Mouse (Mus musculus) heart, embryonic 13.5 days (tissue): ENCODE results near the gene Sh2d3c. TPM values are rescaled to one million over a fixed set of nuclear protein-coding genes. Genes with fewer than 3 reads are reported as not detected.
A peak's percentile ranks its signal among the peaks of the same experiment; 100 is the strongest.

Source experiments
- ATAC-seq: fragments of 200-750 bp; cut with Nextera tagmentation; 2 replicates; pipeline ENCODE4 v1.8.0; 2017; ENCODE audit warnings: moderate TSS enrichment; ENCODE audit not compliant: insufficient number of reproducible peaks, low FRiP score, low TSS enrichment; ENCODE audit errors: extremely low read depth
- H3K27ac ChIP-seq: fragments of 300-500 bp; sonication (generic); replicated peaks from 2 replicates; pipeline ENCODE4 v1.5.1; 2015; ENCODE audit warnings: moderate library complexity, mild to moderate bottlenecking, inconsistent platforms
- H3K27me3 ChIP-seq: fragments of 300-500 bp; sonication (generic); replicated peaks from 2 replicates; pipeline ENCODE4 v1.6.1; 2015; ENCODE audit warnings: mild to moderate bottlenecking, inconsistent platforms
- H3K36me3 ChIP-seq: fragments of 300-500 bp; sonication (generic); 2 replicates; pipeline ENCODE4 v1.6.1; 2015; ENCODE audit warnings: mild to moderate bottlenecking, inconsistent platforms
- H3K4me1 ChIP-seq: fragments of 300-500 bp; sonication (generic); 2 replicates; pipeline ENCODE4 v1.6.1; 2015; ENCODE audit warnings: inconsistent platforms
- H3K4me2 ChIP-seq: fragments of 300-500 bp; sonication (generic); 2 replicates; pipeline ENCODE4 v1.6.1; 2015; ENCODE audit warnings: inconsistent platforms, mild to moderate bottlenecking, moderate library complexity
- H3K4me3 ChIP-seq: fragments of 300-500 bp; sonication (generic); 2 replicates; pipeline ENCODE4 v1.5.1; 2015; ENCODE audit warnings: moderate library complexity, mild to moderate bottlenecking, inconsistent platforms
- H3K9ac ChIP-seq: fragments of 300-500 bp; sonication (generic); 2 replicates; pipeline ENCODE4 v1.6.1; 2015; ENCODE audit warnings: inconsistent platforms, mild to moderate bottlenecking, moderate library complexity
- H3K9me3 ChIP-seq: fragments of 300-500 bp; sonication (generic); 2 replicates; pipeline ENCODE4 v1.6.1; 2016; ENCODE audit warnings: inconsistent platforms
- WGBS: fragments of 180-500 bp; shearing (Covaris S2); methylation state at CpG from one replicate; pipeline ENCODE4 v1.1.7; 2015; ENCODE audit warnings: mixed read lengths; 5-methylcytosine and 5-hydroxymethylcytosine counted together
- polyA plus RNA-seq: library from polyadenylated mRNA; unstranded; fragments of >200 nt; fragmentation: Nextera tagmentation; extraction: Ambion mirVana; gene quantifications from 2 replicates; pipeline ENCODE4 v1.2.1, GENCODE M21; 2015

Gene Sh2d3c
- polyA plus RNA-seq, 1 experiment from 2014 or later: 33.0 TPM

- H3K9ac ChIP-seq: peak overlapping the region; percentile 52; the same call in 1 of the 2 replicates
- ATAC-seq: no peak
- 61% methylated on average over 8 of the region's 8 CpGs for WGBS
- H3K36me3 ChIP-seq: peaks cover 59% of the 10 kb centered on the region
- no peak overlapping the region for H3K4me3 ChIP-seq
- H3K4me2 ChIP-seq: no peak overlapping the region
- no peak overlapping the region for H3K27ac ChIP-seq
- H3K4me1 ChIP-seq: peaks cover 17% of the 10 kb centered on the region
- 0 out of 2 replicates have a peak, but pooled peaks cover 4% of the 10 kb centered on the region for H3K27me3 ChIP-seq
- H3K9me3 ChIP-seq: no peaks in the 10 kb centered on the region
These were observed 37.6 kb downstream of the Sh2d3c start for GRCm38 (mm10) chr2:32758503-32758902.

- Histone ChIP-seq H3K36me3 (peaks cover 55% of the 10 kb centered on the region), H3K4me3 (no peak overlapping the region), H3K27ac (no peak overlapping the region), H3K9ac (peak overlapping the region; percentile 52; the same call in 1 of the 2 replicates), H3K4me1 (peaks cover 17% of the 10 kb centered on the region), H3K9me3 (no peaks in the 10 kb centered on the region), H3K27me3 (0 out of 2 replicates have a peak, but pooled peaks cover 4% of the 10 kb centered on the region), H3K4me2 (no peak overlapping the region)
- WGBS: 73% methylated on average over 2 of the region's 2 CpGs
- ATAC-seq: no peak
These were observed 38.1 kb downstream of the Sh2d3c start for GRCm38 (mm10) chr2:32759001-32759400.

GRCm38 (mm10) chr2:32761361-32761760, 40.5 kb downstream of the Sh2d3c start:
- no peak for ATAC-seq
- WGBS: 87% methylated on average over 14 of the region's 14 CpGs
- H3K9ac ChIP-seq: no peak overlapping the region
- H3K27me3 ChIP-seq: no peaks in the 10 kb centered on the region
- H3K4me2 ChIP-seq: no peak overlapping the region
- H3K27ac ChIP-seq: no peak overlapping the region
- no peak overlapping the region for H3K4me3 ChIP-seq
- H3K4me1 ChIP-seq: peaks cover 17% of the 10 kb centered on the region
- H3K36me3 ChIP-seq: peaks cover 42% of the 10 kb centered on the region
- H3K9me3 ChIP-seq: no peaks in the 10 kb centered on the region

- Histone ChIP-seq H3K27ac (no peak overlapping the region), H3K27me3 (no peaks in the 10 kb centered on the region), H3K4me1 (peaks cover 17% of the 10 kb centered on the region), H3K4me3 (no peak overlapping the region), H3K36me3 (peaks cover 42% of the 10 kb centered on the region), H3K4me2 (no peak overlapping the region), H3K9ac (0 out of 2 replicates have a peak overlapping the region, but pooled peaks have one; percentile 5), H3K9me3 (no peaks in the 10 kb centered on the region)
- 76% methylated on average over 4 of the region's 4 CpGs for WGBS
- no peak for ATAC-seq
These were observed 41.0 kb downstream of the Sh2d3c start for GRCm38 (mm10) chr2:32761859-32762258.

- WGBS: 73% methylated on average over 3 of the region's 3 CpGs
- H3K4me1 ChIP-seq: peaks cover 9% of the 10 kb centered on the region; the same call in 1 of the 2 replicates
- no peak overlapping the region for H3K4me2 ChIP-seq
- H3K9me3 ChIP-seq: no peaks in the 10 kb centered on the region
- peaks cover 42% of the 10 kb centered on the region for H3K36me3 ChIP-seq
- H3K27ac ChIP-seq: no peak overlapping the region
- ATAC-seq: no peak
- no peak overlapping the region for H3K9ac ChIP-seq
- no peak overlapping the region for H3K4me3 ChIP-seq
- 0 out of 2 replicates have a peak, but pooled peaks cover 3% of the 10 kb centered on the region for H3K27me3 ChIP-seq
These were observed 42.5 kb downstream of the Sh2d3c start for GRCm38 (mm10) chr2:32763353-32763752.

GRCm38 (mm10) chr2:32767241-32767640, 46.4 kb downstream of the Sh2d3c start:
- Histone ChIP-seq H3K27me3 (0 out of 2 replicates have a peak, but pooled peaks cover 3% of the 10 kb centered on the region), H3K9me3 (no peaks in the 10 kb centered on the region), H3K4me2 (no peak overlapping the region), H3K4me3 (no peak overlapping the region), H3K27ac (no peak overlapping the region), H3K9ac (no peak overlapping the region), H3K4me1 (0 out of 2 replicates have a peak, but pooled peaks cover 5% of the 10 kb centered on the region), H3K36me3 (peaks cover 9% of the 10 kb centered on the region)
- no peak for ATAC-seq
- WGBS: 70% methylated on average over 12 of the region's 12 CpGs

- ATAC-seq: no peak
These were observed 47.9 kb downstream of the Sh2d3c start for GRCm38 (mm10) chr2:32768661-32769285.

GRCm38 (mm10) chr2:32769327-32770085, 48.7 kb downstream of the Sh2d3c start:
- ATAC-seq: no peak
- Histone ChIP-seq H3K9me3 (no peaks in the 10 kb centered on the region), H3K27me3 (0 out of 2 replicates have a peak, but pooled peaks cover 3% of the 10 kb centered on the region), H3K9ac (no peak overlapping the region), H3K36me3 (no peaks in the 10 kb centered on the region), H3K4me2 (no peak overlapping the region), H3K4me3 (no peak overlapping the region), H3K4me1 (0 out of 2 replicates have a peak, but pooled peaks cover 5% of the 10 kb centered on the region), H3K27ac (no peak overlapping the region)
- WGBS: 89% methylated on average over 5 of the region's 5 CpGs

More at GRCm38 (mm10) chr2:32768661-32769285, 47.9 kb downstream of the Sh2d3c start:
- Histone ChIP-seq H3K27ac (no peak overlapping the region), H3K9me3 (no peaks in the 10 kb centered on the region), H3K4me3 (no peak overlapping the region), H3K27me3 (0 out of 2 replicates have a peak, but pooled peaks cover 3% of the 10 kb centered on the region), H3K4me2 (no peak overlapping the region), H3K9ac (no peak overlapping the region), H3K36me3 (no peaks in the 10 kb centered on the region), H3K4me1 (0 out of 2 replicates have a peak, but pooled peaks cover 5% of the 10 kb centered on the region)
- 40% methylated on average over 19 of the region's 19 CpGs for WGBS

GRCm38 (mm10) chr2:32771886-32772285, 51.0 kb downstream of the Sh2d3c start:
- no peak for ATAC-seq
- H3K4me1 ChIP-seq: peaks cover 16% of the 10 kb centered on the region

GRCm38 (mm10) chr2:32772626-32773279, 51.9 kb downstream of the Sh2d3c start:
- no peak for ATAC-seq
- WGBS: 72% methylated on average over 8 of the region's 8 CpGs
- Histone ChIP-seq H3K9ac (no peak overlapping the region), H3K36me3 (no peaks in the 10 kb centered on the region), H3K27me3 (peaks cover 13% of the 10 kb centered on the region), H3K4me3 (no peak overlapping the region), H3K4me1 (peaks cover 16% of the 10 kb centered on the region), H3K9me3 (no peaks in the 10 kb centered on the region), H3K4me2 (no peak overlapping the region), H3K27ac (no peak overlapping the region)

More at GRCm38 (mm10) chr2:32771886-32772285, 51.0 kb downstream of the Sh2d3c start:
- 26% methylated on average over 12 of the region's 12 CpGs for WGBS
- H3K4me3 ChIP-seq: no peak overlapping the region
- H3K4me2 ChIP-seq: no peak overlapping the region
- no peaks in the 10 kb centered on the region for H3K36me3 ChIP-seq
- peaks cover 10% of the 10 kb centered on the region; the same call in 1 of the 2 replicates for H3K27me3 ChIP-seq
- H3K9ac ChIP-seq: 0 out of 2 replicates have a peak overlapping the region, but pooled peaks have one; percentile 52
- no peaks in the 10 kb centered on the region for H3K9me3 ChIP-seq
- no peak overlapping the region for H3K27ac ChIP-seq
